Mouse (Mus musculus): ENCODE data around the gene Ripk4. TPM values are rescaled to one million over a fixed set of nuclear protein-coding genes. Genes with fewer than 3 reads are reported as not detected.

The Ripk4 gene
- 9.0 and 9.5 TPM in 2 replicates for polyA plus RNA-seq (2015; fragmentation: Nextera tagmentation; extraction: Ambion mirVana)

DNA sequence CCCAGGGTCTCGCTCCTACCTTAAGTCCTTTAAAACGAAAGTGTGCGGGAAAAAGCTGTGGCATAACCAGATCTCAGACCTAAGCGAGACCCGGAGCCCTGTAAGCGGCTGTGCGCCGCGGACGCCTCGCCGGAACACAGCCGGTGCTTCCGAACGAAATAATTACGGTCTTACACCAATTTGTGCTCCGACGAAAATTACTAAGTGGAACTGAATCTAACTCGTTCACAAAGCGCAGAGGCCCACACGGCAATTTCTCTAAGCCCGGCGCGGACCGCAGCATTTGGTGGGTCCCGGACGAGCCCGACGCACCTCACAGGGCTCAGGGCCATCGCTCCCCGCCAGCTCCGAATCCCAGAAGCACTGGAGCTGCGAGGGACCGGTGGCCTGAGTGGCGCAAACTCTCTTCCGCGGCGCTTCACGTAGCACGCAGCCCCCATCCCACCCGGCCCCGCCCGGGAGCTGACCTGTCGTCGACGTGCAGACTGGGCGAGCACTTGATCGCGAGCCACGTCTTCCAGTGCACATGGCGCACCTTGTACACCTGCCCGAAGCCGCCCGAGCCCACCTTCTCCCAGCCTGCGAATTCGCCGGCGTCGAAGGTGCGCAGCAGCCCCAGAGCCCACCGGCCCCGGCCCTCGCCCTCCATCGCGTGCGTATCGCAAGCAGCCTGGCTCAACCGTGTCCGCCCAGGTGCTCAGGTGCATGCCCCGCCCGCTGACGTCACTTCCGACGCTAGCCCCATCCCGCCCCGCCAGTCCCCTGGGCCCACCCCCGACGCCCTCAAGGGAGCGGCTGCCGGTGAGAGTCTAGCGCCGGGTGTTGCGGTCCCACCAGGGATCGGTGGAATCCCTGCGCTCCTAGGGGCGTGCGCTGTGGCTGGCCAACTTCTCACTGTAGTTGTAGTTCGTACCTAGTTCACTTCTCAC, at the start of gene Ripk4:
Gene Ripk4, minus strand, starts transcription at position 727 of the 929 bp plus-strand sequence.
- Histone ChIP-seq H3K9ac (peak within 1 kb of the TSS; percentile 49), H3K4me1 (peaks cover 15% of the 10 kb centered on the region), H3K27ac (0 out of 2 replicates have a peak within 1 kb of the TSS, but pooled peaks have one; percentile 48), H3K36me3 (no peaks in the 10 kb centered on the region), H3K4me3 (replicated peaks) (peak within 1 kb of the TSS; percentile 53), H3K27me3 (peaks cover 67% of the 10 kb centered on the region), H3K4me2 (peak within 1 kb of the TSS; percentile 81), H3K9me3 (replicated peaks) (no peaks in the 10 kb centered on the region)
- ATAC-seq (replicated peaks; ENCODE audit: low FRiP score): peak; percentile 90
- under 1% methylated on average over 88 of the region's 88 CpGs for WGBS

DNA sequence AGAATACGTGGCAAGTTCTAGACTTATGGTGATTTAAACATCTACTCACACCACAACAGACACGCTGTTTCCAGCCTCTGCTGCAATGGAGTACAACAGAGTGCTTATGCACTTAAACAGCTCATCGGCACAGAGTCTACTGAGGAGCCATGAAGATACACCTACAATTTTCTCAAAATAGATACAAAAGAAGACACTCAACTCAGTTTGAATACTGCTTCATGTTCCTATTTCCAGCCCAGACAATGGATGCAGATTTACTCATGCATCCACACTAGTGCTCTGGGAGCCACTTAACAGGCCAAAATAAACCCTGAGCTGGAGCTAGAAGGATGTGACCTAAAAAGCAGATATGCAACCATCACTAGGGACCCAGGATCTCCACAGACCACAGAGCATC, 45.3 kb upstream of the Ripk4 start:
- no peaks in the 10 kb centered on the region for H3K4me1 ChIP-seq
- 95% methylated on average over 3 of the region's 3 CpGs for WGBS

GRCm38 (mm10) chr16:97805646-97806045, 42.1 kb upstream of the Ripk4 start:
- Histone ChIP-seq H3K9me3 (replicated peaks) (no peaks in the 10 kb centered on the region), H3K4me3 (replicated peaks) (no peak overlapping the region), H3K36me3 (peaks cover 89% of the 10 kb centered on the region), H3K9ac (no peak overlapping the region), H3K27me3 (no peaks in the 10 kb centered on the region), H3K27ac (no peak overlapping the region), H3K4me2 (no peak overlapping the region), H3K4me1 (no peaks in the 10 kb centered on the region)
- WGBS: 97% methylated on average over 3 of the region's 3 CpGs
- ATAC-seq (replicated peaks; ENCODE audit: low FRiP score): no peak

More for the DNA sequence above, 45.3 kb upstream of the Ripk4 start:
- no peak overlapping the region for H3K4me3 ChIP-seq (replicated peaks)
- no peaks in the 10 kb centered on the region for H3K27me3 ChIP-seq
- H3K27ac ChIP-seq: no peak overlapping the region
- peaks cover 92% of the 10 kb centered on the region for H3K36me3 ChIP-seq
- H3K9ac ChIP-seq: no peak overlapping the region
- no peaks in the 10 kb centered on the region for H3K9me3 ChIP-seq (replicated peaks)
- no peak for ATAC-seq (replicated peaks; ENCODE audit: low FRiP score)
- H3K4me2 ChIP-seq: no peak overlapping the region

DNA sequence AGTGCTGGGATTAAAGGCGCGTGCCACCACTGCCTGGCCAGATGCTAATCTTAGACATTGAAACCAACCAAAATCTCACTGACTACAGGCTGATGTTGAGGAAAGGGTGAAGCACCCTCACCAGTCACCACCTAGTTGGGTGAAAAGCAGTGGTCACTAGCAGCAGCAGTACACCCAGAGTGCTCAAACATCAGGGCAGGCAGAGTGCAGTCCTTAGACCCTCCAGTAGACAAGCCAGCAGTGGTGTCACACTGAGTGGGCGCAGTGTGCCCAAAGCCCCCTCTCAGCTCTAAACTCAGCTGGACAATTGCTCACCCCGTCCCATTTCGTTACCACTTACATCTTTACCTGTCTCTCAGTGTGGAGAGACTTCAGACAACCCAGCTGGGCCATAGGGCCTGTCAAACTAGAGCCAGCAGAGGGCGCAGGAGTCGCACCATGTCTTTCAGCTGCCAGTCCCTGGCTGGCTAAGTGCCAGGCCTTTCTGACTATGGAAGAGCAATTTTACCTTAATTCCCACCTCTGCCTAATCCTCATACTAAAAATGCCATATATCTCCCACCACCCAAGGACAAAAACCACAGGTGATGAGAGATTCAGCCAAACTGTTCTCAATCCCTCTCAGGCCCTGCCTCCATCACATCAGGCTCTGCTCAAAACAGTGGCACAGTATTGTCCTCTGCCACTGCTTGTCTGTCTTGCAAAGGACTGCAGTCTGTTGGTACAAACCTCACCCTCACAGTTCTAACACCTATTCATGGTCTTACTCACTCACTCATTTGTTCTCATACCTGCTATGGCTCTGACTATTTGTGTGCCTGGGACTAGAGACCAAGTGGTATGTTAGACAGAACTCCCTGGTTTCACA, 41.3 kb upstream of the Ripk4 start:
- ATAC-seq (replicated peaks; ENCODE audit: low FRiP score): no peak
- H3K4me3 ChIP-seq (replicated peaks): no peak overlapping the region
- WGBS: 80% methylated on average over 7 of the region's 7 CpGs
- H3K9ac ChIP-seq: no peak overlapping the region
- no peaks in the 10 kb centered on the region for H3K9me3 ChIP-seq (replicated peaks)
- H3K27ac ChIP-seq: no peak overlapping the region
- H3K4me1 ChIP-seq: no peaks in the 10 kb centered on the region
- no peaks in the 10 kb centered on the region for H3K27me3 ChIP-seq
- no peak overlapping the region for H3K4me2 ChIP-seq
- peaks cover 89% of the 10 kb centered on the region for H3K36me3 ChIP-seq

DNA sequence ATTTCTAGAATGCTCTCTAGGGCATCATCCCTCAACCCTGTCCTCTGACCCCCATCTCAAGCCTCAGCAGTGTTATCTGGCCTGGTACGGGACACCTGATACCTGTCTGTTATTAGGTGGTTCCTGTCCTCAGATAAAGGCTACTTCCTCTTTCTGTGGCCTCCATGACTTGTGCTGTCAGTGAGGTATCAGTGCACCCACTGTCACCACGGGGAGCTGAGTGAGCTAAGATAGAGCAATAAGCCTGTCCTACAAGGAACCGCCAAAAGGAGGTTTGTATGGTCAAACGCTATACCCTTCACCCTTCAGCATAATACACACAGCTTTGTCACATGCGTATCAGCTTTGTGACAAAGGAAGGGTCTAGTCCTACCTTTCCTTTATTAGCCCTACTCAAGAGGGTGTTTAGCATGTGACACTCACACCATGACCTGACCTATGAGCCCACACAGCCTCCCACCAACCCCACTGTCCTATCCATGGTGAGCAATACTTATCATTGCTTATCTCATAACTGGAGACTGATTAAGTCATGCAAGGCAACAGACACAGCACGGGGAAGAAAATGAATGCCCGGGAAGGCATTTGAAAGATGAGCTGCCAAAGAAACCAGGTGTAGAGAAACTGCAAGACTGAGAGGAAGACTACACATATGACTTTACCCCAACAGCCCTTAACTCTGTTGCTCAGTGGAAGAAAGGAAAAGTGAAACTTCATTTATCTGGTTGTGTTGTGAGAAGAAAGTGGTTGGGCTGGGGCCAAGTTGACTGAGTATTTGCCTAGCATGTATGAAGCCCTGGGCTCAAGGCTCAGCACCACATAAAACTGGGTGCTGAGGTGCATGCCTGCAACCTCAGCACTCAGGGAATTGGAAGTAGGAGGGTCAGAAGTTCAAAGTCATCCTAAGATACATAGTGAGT, 34.6 kb upstream of the Ripk4 start:
- H3K9me3 ChIP-seq (replicated peaks): no peaks in the 10 kb centered on the region
- H3K4me3 ChIP-seq (replicated peaks): no peak overlapping the region
- no peak overlapping the region for H3K9ac ChIP-seq
- ATAC-seq (replicated peaks; ENCODE audit: low FRiP score): no peak
- H3K4me1 ChIP-seq: no peaks in the 10 kb centered on the region
- no peak overlapping the region for H3K27ac ChIP-seq
- no peak overlapping the region for H3K4me2 ChIP-seq
- peaks cover 95% of the 10 kb centered on the region for H3K36me3 ChIP-seq
- WGBS: 90% methylated on average over 7 of the region's 7 CpGs
- H3K27me3 ChIP-seq: no peaks in the 10 kb centered on the region

GRCm38 (mm10) chr16:97797212-97797611, 33.6 kb upstream of the Ripk4 start:
- no peaks in the 10 kb centered on the region for H3K9me3 ChIP-seq (replicated peaks)
- no peak overlapping the region for H3K4me3 ChIP-seq (replicated peaks)
- ATAC-seq (replicated peaks; ENCODE audit: low FRiP score): no peak
- H3K27ac ChIP-seq: no peak overlapping the region
- H3K36me3 ChIP-seq: peaks cover 94% of the 10 kb centered on the region
- WGBS: 94% methylated on average over 3 of the region's 3 CpGs
- no peak overlapping the region for H3K4me2 ChIP-seq
- no peak overlapping the region for H3K9ac ChIP-seq
- H3K4me1 ChIP-seq: no peaks in the 10 kb centered on the region
- H3K27me3 ChIP-seq: no peaks in the 10 kb centered on the region

DNA sequence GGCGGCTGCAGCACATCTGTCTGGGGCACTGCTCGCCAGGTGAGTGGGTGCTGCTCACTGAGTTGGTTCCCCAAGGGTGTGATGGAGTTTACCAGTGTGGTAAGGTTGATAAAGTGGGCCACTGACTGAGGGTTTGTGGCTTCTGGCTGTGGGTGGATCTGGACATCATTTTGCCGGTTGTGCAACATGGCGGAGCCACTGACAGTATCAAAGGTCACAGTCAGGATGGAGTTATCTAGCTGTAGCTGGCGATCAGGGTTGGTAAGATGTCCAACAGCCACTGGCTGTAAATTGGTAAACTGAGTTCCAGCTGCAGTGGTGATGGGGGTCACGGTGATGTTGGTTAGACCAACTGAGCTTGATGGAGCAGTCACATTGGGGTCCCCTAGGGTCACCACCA, 30.7 kb upstream of the Ripk4 start:
- no peak overlapping the region for H3K9ac ChIP-seq
- H3K4me1 ChIP-seq: no peaks in the 10 kb centered on the region
- H3K4me2 ChIP-seq: no peak overlapping the region
- no peak for ATAC-seq (replicated peaks; ENCODE audit: low FRiP score)
- no peak overlapping the region for H3K27ac ChIP-seq
- WGBS: 91% methylated on average over 6 of the region's 6 CpGs
- peaks cover 80% of the 10 kb centered on the region for H3K36me3 ChIP-seq
- no peak overlapping the region for H3K4me3 ChIP-seq (replicated peaks)
- no peaks in the 10 kb centered on the region for H3K27me3 ChIP-seq
- no peaks in the 10 kb centered on the region for H3K9me3 ChIP-seq (replicated peaks)

DNA sequence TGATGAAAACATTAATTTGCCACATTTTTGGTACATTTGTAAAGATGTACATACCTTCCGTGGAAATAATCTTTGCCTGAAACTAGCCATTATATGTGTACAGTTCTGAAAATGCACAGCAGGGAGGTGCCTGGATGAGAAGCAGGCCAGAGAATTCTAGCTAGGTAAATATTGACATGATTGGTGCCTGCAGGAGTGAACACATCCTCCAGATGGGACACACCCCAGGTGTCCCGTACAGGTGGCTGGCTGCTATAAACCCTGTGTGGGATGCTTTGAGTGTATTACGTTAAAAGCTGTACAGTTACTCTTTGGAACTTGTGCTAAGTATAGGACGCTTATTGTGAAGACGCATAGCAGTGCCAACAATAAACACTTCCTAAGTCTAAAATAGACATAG, 19.5 kb upstream of the Ripk4 start:
- H3K4me1 ChIP-seq: no peaks in the 10 kb centered on the region; the same call in 1 of the 2 replicates
- WGBS: 88% methylated on average over 5 of the region's 5 CpGs
- H3K36me3 ChIP-seq: no peaks in the 10 kb centered on the region
- H3K4me2 ChIP-seq: no peak overlapping the region
- no peak overlapping the region for H3K9ac ChIP-seq
- no peak overlapping the region for H3K27ac ChIP-seq
- no peaks in the 10 kb centered on the region for H3K27me3 ChIP-seq
- H3K9me3 ChIP-seq (replicated peaks): no peaks in the 10 kb centered on the region
- H3K4me3 ChIP-seq (replicated peaks): no peak overlapping the region
- ATAC-seq (replicated peaks; ENCODE audit: low FRiP score): no peak

- no peak overlapping the region for H3K9ac ChIP-seq
- H3K4me3 ChIP-seq (replicated peaks): no peak overlapping the region
- peak overlapping the region; percentile 40 for H3K4me2 ChIP-seq
- H3K4me1 ChIP-seq: no peaks in the 10 kb centered on the region; the same call in 1 of the 2 replicates
- 33% methylated on average over 15 of the region's 15 CpGs for WGBS
- peak; percentile 71 for ATAC-seq (replicated peaks; ENCODE audit: low FRiP score)
- H3K27ac ChIP-seq: no peak overlapping the region
- H3K36me3 ChIP-seq: no peaks in the 10 kb centered on the region
- no peaks in the 10 kb centered on the region for H3K9me3 ChIP-seq (replicated peaks)
- H3K27me3 ChIP-seq: no peaks in the 10 kb centered on the region
Observed at GRCm38 (mm10) chr16:97778353-97779025, 14.9 kb upstream of the Ripk4 start.

GRCm38 (mm10) chr16:97766501-97766900, 2.9 kb upstream of the Ripk4 start:
- no peak overlapping the region for H3K27ac ChIP-seq
- ATAC-seq (replicated peaks; ENCODE audit: low FRiP score): no peak
- 30% methylated on average over 3 of the region's 3 CpGs for WGBS
- H3K9me3 ChIP-seq (replicated peaks): no peaks in the 10 kb centered on the region
- peaks cover 15% of the 10 kb centered on the region for H3K4me1 ChIP-seq
- no peak overlapping the region for H3K4me2 ChIP-seq
- no peak overlapping the region for H3K9ac ChIP-seq
- H3K4me3 ChIP-seq (replicated peaks): no peak overlapping the region
- H3K27me3 ChIP-seq: peaks cover 54% of the 10 kb centered on the region
- no peaks in the 10 kb centered on the region for H3K36me3 ChIP-seq

- 52% methylated on average over 2 of the region's 2 CpGs for WGBS
- Histone ChIP-seq H3K9me3 (replicated peaks) (no peaks in the 10 kb centered on the region), H3K27ac (no peak overlapping the region), H3K27me3 (peaks cover 65% of the 10 kb centered on the region), H3K9ac (no peak overlapping the region), H3K4me3 (replicated peaks) (no peak overlapping the region), H3K4me1 (peaks cover 15% of the 10 kb centered on the region), H3K36me3 (no peaks in the 10 kb centered on the region), H3K4me2 (no peak overlapping the region)
- no peak for ATAC-seq (replicated peaks; ENCODE audit: low FRiP score)
Observed at GRCm38 (mm10) chr16:97764626-97765025, 1.0 kb upstream of the Ripk4 start.
